Mouse (Mus musculus) liver, embryonic 15.5 days (tissue): ENCODE data around the gene Epb41l2. TPM values are rescaled to one million over a fixed set of nuclear protein-coding genes. Genes with fewer than 3 reads are reported as not detected.

Source experiments
- ATAC-seq: fragments of 200-750 bp; cut with Nextera tagmentation; 2 replicates; pipeline ENCODE4 v1.8.0; 2017; ENCODE audit warnings: moderate number of reproducible peaks, mild to moderate bottlenecking, moderate library complexity; ENCODE audit not compliant: insufficient read depth
- H3K27ac ChIP-seq: fragments of 300-500 bp; sonication (generic); replicated peaks from 2 replicates; pipeline ENCODE4 v1.5.1; 2015; ENCODE audit warnings: mild to moderate bottlenecking, inconsistent platforms
- H3K27me3 ChIP-seq: fragments of 300-500 bp; sonication (generic); 2 replicates; pipeline ENCODE4 v1.6.1; 2015; ENCODE audit warnings: mild to moderate bottlenecking, inconsistent platforms
- H3K36me3 ChIP-seq: fragments of 300-500 bp; sonication (generic); replicated peaks from 2 replicates; pipeline ENCODE4 v1.6.1; 2015; ENCODE audit warnings: moderate library complexity, mild to moderate bottlenecking, inconsistent platforms
- H3K4me1 ChIP-seq: fragments of 300-500 bp; sonication (generic); replicated peaks from 2 replicates; pipeline ENCODE4 v1.6.1; 2015; ENCODE audit warnings: inconsistent platforms
- H3K4me2 ChIP-seq: fragments of 300-500 bp; sonication (generic); 2 replicates; pipeline ENCODE4 v1.6.1; 2015; ENCODE audit warnings: moderate library complexity, mild to moderate bottlenecking, inconsistent platforms
- H3K4me3 ChIP-seq: fragments of 300-500 bp; sonication (generic); replicated peaks from 2 replicates; pipeline ENCODE4 v1.5.1; 2015; ENCODE audit warnings: mild to moderate bottlenecking, inconsistent platforms
- H3K9ac ChIP-seq: fragments of 300-500 bp; sonication (generic); 2 replicates; pipeline ENCODE4 v1.6.1; 2015; ENCODE audit warnings: moderate library complexity, mild to moderate bottlenecking, inconsistent platforms
- H3K9me3 ChIP-seq: fragments of 300-500 bp; sonication (generic); replicated peaks from 2 replicates; pipeline ENCODE4 v1.6.1; 2016; ENCODE audit warnings: inconsistent platforms
- WGBS: fragments of 180-500 bp; shearing (Covaris S2); methylation state at CpG from one replicate; pipeline ENCODE4 v1.1.7; 2015; ENCODE audit warnings: mixed read lengths; ENCODE audit not compliant: insufficient replicate concordance; 5-methylcytosine and 5-hydroxymethylcytosine counted together
- polyA plus RNA-seq: library from polyadenylated mRNA; unstranded; fragments of >200 nt; fragmentation: Nextera tagmentation; extraction: Ambion mirVana; gene quantifications from 2 replicates; pipeline ENCODE4 v1.2.1, GENCODE M21; 2015

Gene Epb41l2
- polyA plus RNA-seq, 1 experiment from 2014 or later, result 9.7 TPM

GRCm38 (mm10) chr10:25457118-25457517, 97.5 kb downstream of the Epb41l2 start:
- Histone ChIP-seq H3K9ac (no peak overlapping the region), H3K4me1 (no peaks in the 10 kb centered on the region), H3K36me3 (no peaks in the 10 kb centered on the region), H3K4me2 (no peak overlapping the region), H3K27ac (no peak overlapping the region), H3K4me3 (no peak overlapping the region), H3K9me3 (no peaks in the 10 kb centered on the region), H3K27me3 (no peaks in the 10 kb centered on the region)
- WGBS, result 31% methylated on average over 6 of the region's 6 CpGs
- ATAC-seq, result no peak

GRCm38 (mm10) chr10:25457996-25458395, 98.4 kb downstream of the Epb41l2 start:
- Histone ChIP-seq H3K4me2 (no peak overlapping the region), H3K9me3 (no peaks in the 10 kb centered on the region), H3K4me1 (no peaks in the 10 kb centered on the region), H3K9ac (no peak overlapping the region), H3K4me3 (no peak overlapping the region), H3K27me3 (no peaks in the 10 kb centered on the region), H3K27ac (no peak overlapping the region), H3K36me3 (no peaks in the 10 kb centered on the region)
- WGBS, result 69% methylated on average over 4 of the region's 4 CpGs
- ATAC-seq, result no peak

GRCm38 (mm10) chr10:25461832-25462231, 102.2 kb downstream of the Epb41l2 start:
- Histone ChIP-seq H3K9me3 (no peaks in the 10 kb centered on the region), H3K4me2 (no peak overlapping the region), H3K4me1 (peaks cover 5% of the 10 kb centered on the region), H3K36me3 (no peaks in the 10 kb centered on the region), H3K27ac (no peak overlapping the region), H3K27me3 (no peaks in the 10 kb centered on the region), H3K4me3 (no peak overlapping the region), H3K9ac (no peak overlapping the region)
- 51% methylated on average over 1 of the region's 1 CpGs for WGBS
- ATAC-seq, result no peak

GRCm38 (mm10) chr10:25462669-25463068, 103.1 kb downstream of the Epb41l2 start:
- Histone ChIP-seq H3K9ac (no peak overlapping the region), H3K27ac (no peak overlapping the region), H3K4me1 (peaks cover 5% of the 10 kb centered on the region), H3K36me3 (no peaks in the 10 kb centered on the region), H3K27me3 (no peaks in the 10 kb centered on the region), H3K4me2 (no peak overlapping the region), H3K9me3 (no peaks in the 10 kb centered on the region), H3K4me3 (no peak overlapping the region)
- ATAC-seq, result no peak
- WGBS, result 48% methylated on average over 3 of the region's 3 CpGs

GRCm38 (mm10) chr10:25466493-25466892, 106.9 kb downstream of the Epb41l2 start:
- H3K4me3 ChIP-seq, result no peak overlapping the region
- no peak overlapping the region for H3K4me2 ChIP-seq
- 10% methylated on average over 2 of the region's 2 CpGs for WGBS
- no peaks in the 10 kb centered on the region for H3K9me3 ChIP-seq
- no peak overlapping the region for H3K9ac ChIP-seq
- H3K36me3 ChIP-seq, result 0 out of 2 replicates have a peak, but pooled peaks cover 1% of the 10 kb centered on the region
- no peak overlapping the region for H3K27ac ChIP-seq
- ATAC-seq, result no peak
- H3K4me1 ChIP-seq, result peaks cover 5% of the 10 kb centered on the region
- no peaks in the 10 kb centered on the region for H3K27me3 ChIP-seq

- no peak overlapping the region for H3K9ac ChIP-seq
- no peak overlapping the region for H3K27ac ChIP-seq
- no peaks in the 10 kb centered on the region for H3K27me3 ChIP-seq
- 0 out of 2 replicates have a peak, but pooled peaks cover 4% of the 10 kb centered on the region for H3K36me3 ChIP-seq
- H3K4me2 ChIP-seq, result no peak overlapping the region
- WGBS, result 68% methylated on average over 2 of the region's 2 CpGs
- ATAC-seq, result no peak
- H3K4me1 ChIP-seq, result no peaks in the 10 kb centered on the region
- H3K9me3 ChIP-seq, result no peaks in the 10 kb centered on the region
- H3K4me3 ChIP-seq, result no peak overlapping the region
Observed at GRCm38 (mm10) chr10:25471944-25472343, 112.3 kb downstream of the Epb41l2 start.

- Histone ChIP-seq H3K9me3 (no peaks in the 10 kb centered on the region), H3K4me1 (no peaks in the 10 kb centered on the region), H3K4me2 (no peak overlapping the region), H3K36me3 (peaks cover 7% of the 10 kb centered on the region; the same call in 1 of the 2 replicates), H3K27ac (no peak overlapping the region), H3K4me3 (no peak overlapping the region), H3K27me3 (no peaks in the 10 kb centered on the region), H3K9ac (no peak overlapping the region)
- WGBS, result 63% methylated on average over 3 of the region's 3 CpGs
- ATAC-seq, result no peak
Observed at GRCm38 (mm10) chr10:25479716-25480115, 120.1 kb downstream of the Epb41l2 start.

GRCm38 (mm10) chr10:25482791-25483190, 123.2 kb downstream of the Epb41l2 start:
- no peaks in the 10 kb centered on the region for H3K27me3 ChIP-seq
- no peaks in the 10 kb centered on the region for H3K9me3 ChIP-seq
- H3K4me2 ChIP-seq, result no peak overlapping the region
- 68% methylated on average over 5 of the region's 5 CpGs for WGBS
- H3K4me1 ChIP-seq, result no peaks in the 10 kb centered on the region
- no peak for ATAC-seq
- H3K9ac ChIP-seq, result no peak overlapping the region
- peaks cover 7% of the 10 kb centered on the region; the same call in 1 of the 2 replicates for H3K36me3 ChIP-seq
- H3K27ac ChIP-seq, result no peak overlapping the region
- H3K4me3 ChIP-seq, result no peak overlapping the region

GRCm38 (mm10) chr10:25488456-25488855, 128.9 kb downstream of the Epb41l2 start:
- no peaks in the 10 kb centered on the region for H3K27me3 ChIP-seq
- H3K4me1 ChIP-seq, result no peaks in the 10 kb centered on the region
- H3K36me3 ChIP-seq, result no peaks in the 10 kb centered on the region
- H3K27ac ChIP-seq, result no peak overlapping the region
- no peak for ATAC-seq
- no peak overlapping the region for H3K9ac ChIP-seq
- 14% methylated on average over 1 of the region's 1 CpGs for WGBS
- H3K9me3 ChIP-seq, result no peaks in the 10 kb centered on the region
- no peak overlapping the region for H3K4me2 ChIP-seq
- H3K4me3 ChIP-seq, result no peak overlapping the region

GRCm38 (mm10) chr10:25499323-25500071, 139.9 kb downstream of the Epb41l2 start:
- Histone ChIP-seq H3K4me2 (no peak overlapping the region), H3K4me1 (no peaks in the 10 kb centered on the region), H3K9ac (no peak overlapping the region), H3K9me3 (no peaks in the 10 kb centered on the region), H3K27ac (no peak overlapping the region), H3K4me3 (no peak overlapping the region), H3K36me3 (no peaks in the 10 kb centered on the region), H3K27me3 (no peaks in the 10 kb centered on the region)
- WGBS, result 56% methylated on average over 10 of the region's 10 CpGs
- no peak for ATAC-seq

GRCm38 (mm10) chr10:25503250-25503649, 143.7 kb downstream of the Epb41l2 start:
- H3K4me3 ChIP-seq, result no peak overlapping the region
- no peak overlapping the region for H3K9ac ChIP-seq
- no peak for ATAC-seq
- no peaks in the 10 kb centered on the region for H3K4me1 ChIP-seq
- H3K4me2 ChIP-seq, result no peak overlapping the region
- no peaks in the 10 kb centered on the region for H3K36me3 ChIP-seq
- H3K27me3 ChIP-seq, result no peaks in the 10 kb centered on the region
- WGBS, result 75% methylated on average over 5 of the region's 5 CpGs
- no peaks in the 10 kb centered on the region for H3K9me3 ChIP-seq
- no peak overlapping the region for H3K27ac ChIP-seq

GRCm38 (mm10) chr10:25513821-25514220, 154.2 kb downstream of the Epb41l2 start:
- Histone ChIP-seq H3K36me3 (no peaks in the 10 kb centered on the region), H3K9ac (no peak overlapping the region), H3K4me2 (no peak overlapping the region), H3K9me3 (no peaks in the 10 kb centered on the region), H3K27me3 (no peaks in the 10 kb centered on the region), H3K27ac (no peak overlapping the region), H3K4me1 (no peaks in the 10 kb centered on the region), H3K4me3 (no peak overlapping the region)
- ATAC-seq, result no peak
- 44% methylated on average over 1 of the region's 1 CpGs for WGBS
